Mouse (Mus musculus): ENCODE results near the gene Car4. TPM values are rescaled to one million over a fixed set of nuclear protein-coding genes. Genes with fewer than 3 reads are reported as not detected.
A peak's percentile ranks its signal among the peaks of the same experiment; 100 is the strongest.

The Car4 gene
- polyA plus RNA-seq, 2 experiments: 0.10 to 0.43 TPM

- peaks cover 67% of the 10 kb centered on the region for H3K36me3 ChIP-seq (replicated peaks; ENCODE audit: control insufficient read depth, insufficient read depth, low read depth)
- no peak overlapping the region for H3K9ac ChIP-seq (replicated peaks)
- ATAC-seq (ENCODE audit: insufficient read depth) (no peak), DNase-seq (ENCODE audit: low read depth in 3 of 3, low spot score in 3 of 3) (no peak)
- no peaks in the 10 kb centered on the region for H3K9me3 ChIP-seq (ENCODE audit: control insufficient read depth, low read length)
- H3K4me1 ChIP-seq (replicated peaks; ENCODE audit: control insufficient read depth in 2 of 2, insufficient read depth in 2 of 2, low read length in 1 of 2): no peaks in the 10 kb centered on the region
- H3K27me3 ChIP-seq (ENCODE audit: control insufficient read depth, insufficient read depth, low read length): no peaks in the 10 kb centered on the region
- H3K27ac ChIP-seq: no peak overlapping the region
- no peak overlapping the region for H3K4me3 ChIP-seq (ENCODE audit: insufficient read depth in 1 of 2, low read depth in 2 of 2, low read length in 2 of 2)
- WGBS (ENCODE audit: insufficient replicate concordance): 80% methylated on average over 1 of the region's 1 CpGs
- no peak for TF ChIP-seq CTCF (IDR thresholded peaks at IDR 0.05; ENCODE audit: low read depth)
- no peak for TF ChIP-seq EP300 (IDR thresholded peaks at IDR 0.05; ENCODE audit: low read depth)
- no peak overlapping the region for H3K4me2 ChIP-seq (ENCODE audit: low read depth)
Observed at GRCm38 (mm10) chr11:84995241-84995640, 37.7 kb downstream of the Car4 start.

- Histone ChIP-seq H3K9ac (replicated peaks) (no peak overlapping the region), H3K9me3 (ENCODE audit: control insufficient read depth, low read length) (no peaks in the 10 kb centered on the region), H3K27ac (no peak overlapping the region), H3K4me3 (ENCODE audit: insufficient read depth in 1 of 2, low read depth in 2 of 2, low read length in 2 of 2) (no peak overlapping the region), H3K36me3 (replicated peaks; ENCODE audit: control insufficient read depth, insufficient read depth, low read depth) (peaks cover 65% of the 10 kb centered on the region), H3K27me3 (ENCODE audit: control insufficient read depth, insufficient read depth, low read length) (no peaks in the 10 kb centered on the region), H3K4me1 (replicated peaks; ENCODE audit: control insufficient read depth in 2 of 2, insufficient read depth in 2 of 2, low read length in 1 of 2) (no peaks in the 10 kb centered on the region), H3K4me2 (ENCODE audit: low read depth) (no peak overlapping the region)
- WGBS (ENCODE audit: insufficient replicate concordance): 52% methylated on average over 3 of the region's 3 CpGs
- no peak for TF ChIP-seq EP300 (IDR thresholded peaks at IDR 0.05; ENCODE audit: low read depth)
- no peak for TF ChIP-seq CTCF (IDR thresholded peaks at IDR 0.05; ENCODE audit: low read depth)
- ATAC-seq (ENCODE audit: insufficient read depth) (no peak), DNase-seq (ENCODE audit: low read depth in 3 of 3, low spot score in 3 of 3) (peak in 2 of 3 experiments; percentile 15 to 44)
Observed at GRCm38 (mm10) chr11:85003566-85003965, 46.0 kb downstream of the Car4 start.

- Histone ChIP-seq H3K4me1 (replicated peaks; ENCODE audit: control insufficient read depth in 2 of 2, insufficient read depth in 2 of 2, low read length in 1 of 2) (no peaks in the 10 kb centered on the region), H3K4me2 (ENCODE audit: low read depth) (no peak overlapping the region), H3K4me3 (ENCODE audit: insufficient read depth in 1 of 2, low read depth in 2 of 2, low read length in 2 of 2) (no peak overlapping the region), H3K36me3 (replicated peaks; ENCODE audit: control insufficient read depth, insufficient read depth, low read depth) (peaks cover 70% of the 10 kb centered on the region), H3K27me3 (ENCODE audit: control insufficient read depth, insufficient read depth, low read length) (no peaks in the 10 kb centered on the region), H3K9ac (replicated peaks) (no peak overlapping the region), H3K9me3 (ENCODE audit: control insufficient read depth, low read length) (no peaks in the 10 kb centered on the region), H3K27ac (no peak overlapping the region)
- DNase-seq (ENCODE audit: low read depth in 3 of 3, low spot score in 3 of 3): no peak
- no peak for ATAC-seq (ENCODE audit: insufficient read depth)
- TF ChIP-seq CTCF (IDR thresholded peaks at IDR 0.05; ENCODE audit: low read depth) (0 out of 2 replicates have a peak, but pooled peaks have one; percentile 12), EP300 (IDR thresholded peaks at IDR 0.05; ENCODE audit: low read depth) (no peak)
Observed at GRCm38 (mm10) chr11:85013121-85013520, 55.5 kb downstream of the Car4 start.

Other genes with a start within 250 kb of the Car4 start
- gene Mrm1, start 138.3 kb upstream of the Car4 start, polyA plus RNA-seq (2012; rRNA removed): 19.7 and 32.5 TPM in 2 replicates
- 12.0 and 13.2 TPM in 2 replicates for gene Mrm1, start 138.3 kb upstream of the Car4 start, polyA plus RNA-seq (2014; fragmentation: Nextera tagmentation; extraction: Ambion mirVana)
- gene Dhrs11, start 128.8 kb upstream of the Car4 start, polyA plus RNA-seq (2012; rRNA removed): 210 and 211 TPM in 2 replicates
- 201 and 216 TPM in 2 replicates for gene Dhrs11, start 128.8 kb upstream of the Car4 start, polyA plus RNA-seq (2014; fragmentation: Nextera tagmentation; extraction: Ambion mirVana)
- 37.4 and 63.7 TPM in 2 replicates for gene Ggnbp2, start 87.0 kb upstream of the Car4 start, polyA plus RNA-seq (2012; rRNA removed)
- gene Ggnbp2, start 87.0 kb upstream of the Car4 start, polyA plus RNA-seq (2014; fragmentation: Nextera tagmentation; extraction: Ambion mirVana): 48.5 and 52.9 TPM in 2 replicates
- 6.5 and 6.8 TPM in 2 replicates for gene Myo19, start 77.6 kb upstream of the Car4 start, polyA plus RNA-seq (2012; rRNA removed)
- 3.9 and 4.7 TPM in 2 replicates for gene Myo19, start 77.6 kb upstream of the Car4 start, polyA plus RNA-seq (2014; fragmentation: Nextera tagmentation; extraction: Ambion mirVana)
- 3.3 and 4.1 TPM in 2 replicates for gene Pigw, start 77.5 kb upstream of the Car4 start, polyA plus RNA-seq (2012; rRNA removed)
- gene Pigw, start 77.5 kb upstream of the Car4 start, polyA plus RNA-seq (2014; fragmentation: Nextera tagmentation; extraction: Ambion mirVana): 1.2 and 1.4 TPM in 2 replicates
- 15.6 and 19.0 TPM in 2 replicates for gene Znhit3, start 41.4 kb upstream of the Car4 start, polyA plus RNA-seq (2012; rRNA removed)
- 47.9 and 49.8 TPM in 2 replicates for gene Znhit3, start 41.4 kb upstream of the Car4 start, polyA plus RNA-seq (2014; fragmentation: Nextera tagmentation; extraction: Ambion mirVana)
- 15.0 and 25.6 TPM in 2 replicates for gene Usp32, start 182.4 kb downstream of the Car4 start, polyA plus RNA-seq (2012; rRNA removed)
- gene Usp32, start 182.4 kb downstream of the Car4 start, polyA plus RNA-seq (2014; fragmentation: Nextera tagmentation; extraction: Ambion mirVana): 14.4 and 17.7 TPM in 2 replicates
- gene 1700125H20Rik, start 212.6 kb downstream of the Car4 start, polyA plus RNA-seq (2012; rRNA removed): not detected in 2 replicates
- 0.25 TPM in 1 of 2 replicates, not detected in the other for gene 1700125H20Rik, start 212.6 kb downstream of the Car4 start, polyA plus RNA-seq (2014; fragmentation: Nextera tagmentation; extraction: Ambion mirVana)

All from liver, embryonic 14.5 days (tissue).